Mouse (Mus musculus): Measurements from ENCODE around the gene Vwa7.

Gene Vwa7

DNA sequence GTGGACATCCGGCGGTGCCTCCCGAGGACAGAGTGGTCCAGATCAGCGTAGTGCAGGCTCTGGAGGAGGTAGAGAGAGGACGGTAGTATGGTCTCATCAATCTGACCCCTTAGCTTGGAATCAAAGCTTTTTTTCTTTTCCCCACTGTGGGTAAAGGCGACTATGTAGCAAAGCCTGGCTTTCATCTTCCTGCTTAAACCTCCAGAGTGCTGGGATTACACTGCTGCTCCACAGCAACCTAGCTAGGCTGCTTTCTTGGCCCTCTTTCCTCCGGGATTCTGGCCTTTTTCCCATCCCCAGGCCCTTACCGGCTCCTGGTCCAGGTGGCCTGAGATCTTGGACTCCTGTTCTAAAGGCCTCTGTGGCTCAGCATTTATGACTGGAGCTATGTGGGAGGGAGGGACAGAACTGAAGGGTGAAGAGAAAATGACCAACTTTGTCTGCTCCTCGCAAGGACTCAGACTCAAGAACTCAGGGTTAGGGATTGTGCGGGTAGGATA is 48.0 kb downstream of the Vwa7 start:
- DNase-seq (ENCODE audit: low spot score in 2 of 2) = no peak

- no peak for DNase-seq (ENCODE audit: low spot score in 2 of 2)
Measured at GRCm38 (mm10) chr17:35064951-35065947, 48.9 kb downstream of the Vwa7 start, which contains the start of gene Ly6g6c. Gene Ly6g6c (plus strand): TSS chr17:35065388.

DNA sequence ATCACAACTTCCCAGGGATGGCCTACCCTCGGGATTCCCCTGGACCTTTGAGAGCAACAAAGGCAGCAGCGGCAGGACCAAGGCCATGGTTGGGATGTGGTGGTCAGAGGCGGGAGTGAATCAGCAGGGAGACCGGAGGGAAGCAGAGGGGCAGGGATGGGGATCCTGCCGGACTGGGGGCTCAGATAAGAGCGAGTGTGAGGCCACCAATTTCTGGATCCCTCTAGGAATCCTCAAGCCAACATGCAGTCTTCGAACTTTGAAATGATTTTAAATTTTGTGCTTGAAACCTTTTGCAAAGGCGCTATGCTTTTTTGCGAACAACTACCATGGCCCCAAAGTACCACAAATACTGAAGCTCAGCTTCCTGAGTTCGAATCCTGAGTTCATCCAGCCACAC is 49.7 kb downstream of the Vwa7 start, which contains the start of gene Mpig6b:
Gene Mpig6b (minus strand): TSS at position 101 of the 400 bp plus-strand sequence.
- no peak for DNase-seq (ENCODE audit: low spot score in 2 of 2)

- no peak for DNase-seq (ENCODE audit: low spot score in 2 of 2)
Measured at GRCm38 (mm10) chr17:35068213-35068914, 52.0 kb downstream of the Vwa7 start.

GRCm38 (mm10) chr17:35070556-35071229 is 54.3 kb downstream of the Vwa7 start:
- no peak for DNase-seq (ENCODE audit: low spot score in 2 of 2)

DNA sequence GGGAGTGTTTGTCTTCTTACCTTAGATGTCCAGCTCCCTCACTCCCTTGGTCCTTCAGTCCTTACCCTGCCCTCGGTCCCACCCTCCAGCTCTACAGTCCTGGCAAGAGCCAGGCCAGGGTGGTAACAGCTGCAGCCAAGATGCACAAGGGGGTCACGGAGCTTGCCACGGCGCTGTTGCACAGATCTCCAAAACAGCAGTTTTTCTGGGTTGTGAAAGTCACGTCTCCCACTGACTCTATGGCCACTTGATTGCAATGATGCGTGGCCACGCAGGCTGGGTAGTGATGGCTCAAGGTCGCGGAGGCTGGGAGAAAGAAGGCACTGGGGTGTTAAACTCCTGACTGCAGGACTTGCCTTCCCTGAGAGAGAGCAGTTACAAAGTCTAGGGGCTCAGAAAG is 55.1 kb downstream of the Vwa7 start:
- DNase-seq (ENCODE audit: low spot score in 2 of 2) = no peak

GRCm38 (mm10) chr17:35074097-35074496 is 57.7 kb downstream of the Vwa7 start:
- DNase-seq (ENCODE audit: low spot score in 2 of 2) = no peak

All from heart, adult 9 months (tissue).